Mouse (Mus musculus) forebrain, embryonic 15.5 days (tissue): ENCODE results near the gene Ubxn2a. TPM values are rescaled to one million over a fixed set of nuclear protein-coding genes. Genes with fewer than 3 reads are reported as not detected.
A peak's percentile ranks its signal among the peaks of the same experiment; 100 is the strongest.

Experiments used
- ATAC-seq: fragments of 200-750 bp; cut with Nextera tagmentation; replicated peaks from 2 replicates; pipeline ENCODE4 v1.8.0; 2017; ENCODE audit warnings: mild to moderate bottlenecking, moderate TSS enrichment, moderate library complexity
- H3K27ac ChIP-seq: fragments of 300-500 bp; sonication (generic); replicated peaks from 2 replicates; pipeline ENCODE4 v1.5.1; 2015; ENCODE audit warnings: mild to moderate bottlenecking, inconsistent platforms
- H3K27me3 ChIP-seq: fragments of 300-500 bp; sonication (generic); 2 replicates; pipeline ENCODE4 v1.6.1; 2015; ENCODE audit warnings: inconsistent platforms
- H3K36me3 ChIP-seq: fragments of 300-500 bp; sonication (generic); 2 replicates; pipeline ENCODE4 v1.6.1; 2015; ENCODE audit warnings: mild to moderate bottlenecking, inconsistent platforms
- H3K4me1 ChIP-seq: fragments of 300-500 bp; sonication (generic); 2 replicates; pipeline ENCODE4 v1.6.1; 2015; ENCODE audit warnings: inconsistent platforms
- H3K4me2 ChIP-seq: fragments of 300-500 bp; sonication (generic); replicated peaks from 2 replicates; pipeline ENCODE4 v1.6.1; 2015; ENCODE audit warnings: mild to moderate bottlenecking, inconsistent platforms
- H3K4me3 ChIP-seq: fragments of 300-500 bp; sonication (generic); 2 replicates; pipeline ENCODE4 v1.5.1; 2015; ENCODE audit warnings: mild to moderate bottlenecking, inconsistent platforms
- H3K9ac ChIP-seq: fragments of 300-500 bp; sonication (generic); replicated peaks from 2 replicates; pipeline ENCODE4 v1.6.1; 2015; ENCODE audit warnings: mild to moderate bottlenecking, inconsistent platforms
- H3K9me3 ChIP-seq: fragments of 300-500 bp; sonication (generic); 2 replicates; pipeline ENCODE4 v1.6.1; 2016; ENCODE audit warnings: inconsistent platforms
- WGBS: fragments of 180-500 bp; shearing (Covaris S2); methylation state at CpG from one replicate; pipeline ENCODE4 v1.1.7; 2015; ENCODE audit warnings: mixed read lengths; 5-methylcytosine and 5-hydroxymethylcytosine counted together
- polyA plus RNA-seq: library from polyadenylated mRNA; unstranded; fragments of >200 nt; fragmentation: Nextera tagmentation; extraction: Ambion mirVana; gene quantifications from 2 replicates; pipeline ENCODE4 v1.2.1, GENCODE M21; 2015

Gene Ubxn2a
- polyA plus RNA-seq, 1 experiment from 2014 or later, result 50.7 TPM

GRCm38 (mm10) chr12:4874161-4874927 is 33.2 kb downstream of the Ubxn2a start, which contains the start of gene Mfsd2b:
Gene Mfsd2b (minus strand): TSS chr12:4874359.
- H3K4me2 ChIP-seq, result peak within 1 kb of the TSS; percentile 95
- ATAC-seq, result peak; percentile 87
- WGBS, result 2% methylated on average over 24 of the region's 24 CpGs
- H3K27ac ChIP-seq, result no peak within 1 kb of the TSS
- H3K27me3 ChIP-seq, result no peaks in the 10 kb centered on the region
- H3K4me3 ChIP-seq, result peak within 1 kb of the TSS; percentile 43
- peaks cover 6% of the 10 kb centered on the region for H3K36me3 ChIP-seq
- peaks cover 11% of the 10 kb centered on the region for H3K4me1 ChIP-seq
- H3K9ac ChIP-seq, result peak within 1 kb of the TSS; percentile 51
- no peaks in the 10 kb centered on the region for H3K9me3 ChIP-seq

- peak overlapping the region; percentile 43; the same call in 1 of the 2 replicates for H3K4me3 ChIP-seq
- WGBS, result 86% methylated on average over 6 of the region's 6 CpGs
These were observed 34.0 kb downstream of the Ubxn2a start for GRCm38 (mm10) chr12:4873531-4873930.

GRCm38 (mm10) chr12:4872983-4873477 is 34.5 kb downstream of the Ubxn2a start:
- H3K9ac ChIP-seq, result no peak overlapping the region
- no peaks in the 10 kb centered on the region for H3K27me3 ChIP-seq
- H3K27ac ChIP-seq, result no peak overlapping the region
- no peak overlapping the region for H3K4me2 ChIP-seq
- no peaks in the 10 kb centered on the region for H3K36me3 ChIP-seq
- peaks cover 11% of the 10 kb centered on the region for H3K4me1 ChIP-seq
- no peak for ATAC-seq
- H3K9me3 ChIP-seq, result no peaks in the 10 kb centered on the region
- no peak overlapping the region for H3K4me3 ChIP-seq
- 76% methylated on average over 5 of the region's 5 CpGs for WGBS

More at GRCm38 (mm10) chr12:4873531-4873930, 34.0 kb downstream of the Ubxn2a start:
- H3K27me3 ChIP-seq, result no peaks in the 10 kb centered on the region
- H3K4me1 ChIP-seq, result peaks cover 11% of the 10 kb centered on the region
- H3K36me3 ChIP-seq, result no peaks in the 10 kb centered on the region; the same call in 1 of the 2 replicates
- H3K9ac ChIP-seq, result no peak overlapping the region
- H3K9me3 ChIP-seq, result no peaks in the 10 kb centered on the region
- no peak overlapping the region for H3K27ac ChIP-seq
- no peak for ATAC-seq
- H3K4me2 ChIP-seq, result peak overlapping the region; percentile 95

- no peak for ATAC-seq
- WGBS, result 60% methylated on average over 4 of the region's 4 CpGs
- H3K4me1 ChIP-seq, result peaks cover 11% of the 10 kb centered on the region
- no peak overlapping the region for H3K9ac ChIP-seq
- H3K4me3 ChIP-seq, result no peak overlapping the region
- H3K9me3 ChIP-seq, result no peaks in the 10 kb centered on the region
- H3K4me2 ChIP-seq, result no peak overlapping the region
- no peak overlapping the region for H3K27ac ChIP-seq
- no peaks in the 10 kb centered on the region for H3K36me3 ChIP-seq
- no peaks in the 10 kb centered on the region for H3K27me3 ChIP-seq
These were observed 35.2 kb downstream of the Ubxn2a start for GRCm38 (mm10) chr12:4872273-4872672.

- no peak overlapping the region for H3K9ac ChIP-seq
- ATAC-seq, result no peak
- peaks cover 11% of the 10 kb centered on the region for H3K4me1 ChIP-seq
- H3K27me3 ChIP-seq, result no peaks in the 10 kb centered on the region
- no peak overlapping the region for H3K27ac ChIP-seq
- WGBS, result 92% methylated on average over 5 of the region's 5 CpGs
- no peak overlapping the region for H3K4me3 ChIP-seq
- H3K4me2 ChIP-seq, result no peak overlapping the region
- no peaks in the 10 kb centered on the region for H3K36me3 ChIP-seq
- H3K9me3 ChIP-seq, result no peaks in the 10 kb centered on the region
These were observed 36.2 kb downstream of the Ubxn2a start for GRCm38 (mm10) chr12:4871260-4871659.

- no peak for ATAC-seq
- no peak overlapping the region for H3K9ac ChIP-seq
- H3K4me2 ChIP-seq, result no peak overlapping the region
- H3K4me1 ChIP-seq, result peaks cover 3% of the 10 kb centered on the region
- 82% methylated on average over 8 of the region's 8 CpGs for WGBS
- no peaks in the 10 kb centered on the region for H3K27me3 ChIP-seq
- H3K27ac ChIP-seq, result no peak overlapping the region
- H3K36me3 ChIP-seq, result no peaks in the 10 kb centered on the region
- no peak overlapping the region for H3K4me3 ChIP-seq
- H3K9me3 ChIP-seq, result no peaks in the 10 kb centered on the region
These were observed 38.6 kb downstream of the Ubxn2a start for GRCm38 (mm10) chr12:4868924-4869323.

- Histone ChIP-seq H3K27ac (no peak overlapping the region), H3K4me3 (no peak overlapping the region), H3K9me3 (no peaks in the 10 kb centered on the region), H3K27me3 (no peaks in the 10 kb centered on the region), H3K4me1 (no peaks in the 10 kb centered on the region), H3K9ac (no peak overlapping the region), H3K36me3 (no peaks in the 10 kb centered on the region), H3K4me2 (no peak overlapping the region)
- WGBS, result 75% methylated on average over 4 of the region's 4 CpGs
- ATAC-seq, result no peak
These were observed 43.2 kb downstream of the Ubxn2a start for GRCm38 (mm10) chr12:4864338-4864690.

- H3K4me3 ChIP-seq, result no peak overlapping the region
- WGBS, result 71% methylated on average over 4 of the region's 4 CpGs
These were observed 43.7 kb downstream of the Ubxn2a start for GRCm38 (mm10) chr12:4863654-4864337.

GRCm38 (mm10) chr12:4862672-4863071 is 44.8 kb downstream of the Ubxn2a start:
- Histone ChIP-seq H3K36me3 (no peaks in the 10 kb centered on the region), H3K4me2 (no peak overlapping the region), H3K4me1 (no peaks in the 10 kb centered on the region), H3K27ac (no peak overlapping the region), H3K27me3 (no peaks in the 10 kb centered on the region), H3K9ac (no peak overlapping the region), H3K4me3 (no peak overlapping the region), H3K9me3 (no peaks in the 10 kb centered on the region)
- WGBS, result 89% methylated on average over 4 of the region's 4 CpGs
- ATAC-seq, result no peak

More at GRCm38 (mm10) chr12:4863654-4864337, 43.7 kb downstream of the Ubxn2a start:
- no peak for ATAC-seq
- no peak overlapping the region for H3K27ac ChIP-seq
- no peaks in the 10 kb centered on the region for H3K36me3 ChIP-seq
- H3K27me3 ChIP-seq, result no peaks in the 10 kb centered on the region
- no peaks in the 10 kb centered on the region for H3K4me1 ChIP-seq
- H3K9ac ChIP-seq, result no peak overlapping the region
- no peak overlapping the region for H3K4me2 ChIP-seq
- H3K9me3 ChIP-seq, result no peaks in the 10 kb centered on the region

GRCm38 (mm10) chr12:4859241-4859914 is 48.1 kb downstream of the Ubxn2a start:
- H3K9ac ChIP-seq, result no peak overlapping the region
- WGBS, result 71% methylated on average over 11 of the region's 11 CpGs
- no peaks in the 10 kb centered on the region for H3K27me3 ChIP-seq
- ATAC-seq, result no peak
- H3K4me2 ChIP-seq, result no peak overlapping the region
- no peak overlapping the region for H3K27ac ChIP-seq
- H3K4me1 ChIP-seq, result no peaks in the 10 kb centered on the region
- H3K9me3 ChIP-seq, result no peaks in the 10 kb centered on the region
- H3K36me3 ChIP-seq, result peaks cover 4% of the 10 kb centered on the region; the same call in 1 of the 2 replicates
- no peak overlapping the region for H3K4me3 ChIP-seq

GRCm38 (mm10) chr12:4856834-4857233 is 50.7 kb downstream of the Ubxn2a start:
- Histone ChIP-seq H3K4me1 (no peaks in the 10 kb centered on the region), H3K27me3 (no peaks in the 10 kb centered on the region), H3K36me3 (peaks cover 4% of the 10 kb centered on the region; the same call in 1 of the 2 replicates), H3K4me2 (no peak overlapping the region), H3K9ac (no peak overlapping the region), H3K9me3 (no peaks in the 10 kb centered on the region), H3K27ac (no peak overlapping the region), H3K4me3 (no peak overlapping the region)
- ATAC-seq, result no peak
- WGBS, result 94% methylated on average over 2 of the region's 2 CpGs

GRCm38 (mm10) chr12:4856160-4856559 is 51.3 kb downstream of the Ubxn2a start:
- Histone ChIP-seq H3K9me3 (no peaks in the 10 kb centered on the region), H3K4me3 (no peak overlapping the region), H3K4me2 (no peak overlapping the region), H3K27ac (no peak overlapping the region), H3K4me1 (no peaks in the 10 kb centered on the region), H3K27me3 (no peaks in the 10 kb centered on the region), H3K9ac (no peak overlapping the region), H3K36me3 (peaks cover 5% of the 10 kb centered on the region; the same call in 1 of the 2 replicates)
- no peak for ATAC-seq
- 96% methylated on average over 5 of the region's 5 CpGs for WGBS
